Mouse (Mus musculus) heart, embryonic 11.5 days (tissue): ENCODE data around the gene Pde4a. TPM values are rescaled to one million over a fixed set of nuclear protein-coding genes. Genes with fewer than 3 reads are reported as not detected.
A peak's percentile ranks its signal among the peaks of the same experiment; 100 is the strongest.

ENCODE experiments used
- ATAC-seq: fragments of 200-750 bp; cut with Nextera tagmentation; replicated peaks from 2 replicates; pipeline ENCODE4 v1.8.0; 2017; ENCODE audit warnings: moderate library complexity; ENCODE audit not compliant: insufficient number of reproducible peaks, low FRiP score, low TSS enrichment
- H3K27ac ChIP-seq: fragments of 300-500 bp; sonication (generic); 2 replicates; pipeline ENCODE4 v1.5.1; 2014; ENCODE audit warnings: mild to moderate bottlenecking, low read depth, low read length
- H3K27me3 ChIP-seq: fragments of 300-500 bp; sonication (generic); 2 replicates; pipeline ENCODE4 v1.6.1; 2014; ENCODE audit warnings: mild to moderate bottlenecking, low read length, mixed read lengths; ENCODE audit not compliant: control insufficient read depth, insufficient read depth
- H3K36me3 ChIP-seq: fragments of 300-500 bp; sonication (generic); 2 replicates; pipeline ENCODE4 v1.6.1; 2014; ENCODE audit warnings: mild to moderate bottlenecking, low read length, moderate library complexity, mixed read lengths; ENCODE audit not compliant: control insufficient read depth, insufficient read depth
- H3K4me1 ChIP-seq: fragments of 300-500 bp; sonication (generic); 2 replicates; pipeline ENCODE4 v1.6.1; 2014; ENCODE audit warnings: low read length; ENCODE audit not compliant: control insufficient read depth, insufficient read depth
- H3K4me2 ChIP-seq: fragments of 300-500 bp; sonication (generic); 2 replicates; pipeline ENCODE4 v1.6.1; 2014; ENCODE audit warnings: mild to moderate bottlenecking, moderate library complexity
- H3K4me3 ChIP-seq: fragments of 300-500 bp; sonication (generic); 2 replicates; pipeline ENCODE4 v1.5.1; 2014; ENCODE audit warnings: low read depth, low read length
- H3K9ac ChIP-seq: fragments of 300-500 bp; sonication (generic); 2 replicates; pipeline ENCODE4 v1.6.1; 2014; ENCODE audit warnings: mild to moderate bottlenecking, low read depth, low read length, moderate library complexity
- H3K9me3 ChIP-seq: fragments of 300-500 bp; sonication (generic); replicated peaks from 2 replicates; pipeline ENCODE4 v1.6.1; 2016; ENCODE audit warnings: low read length; ENCODE audit not compliant: control insufficient read depth
- WGBS: fragments of 180-500 bp; shearing (Covaris S2); extraction: QIAGEN DNeasy Blood & Tissue Kit; methylation state at CpG from one replicate; pipeline ENCODE4 v1.1.7; 2014; ENCODE audit not compliant: insufficient replicate concordance; 5-methylcytosine and 5-hydroxymethylcytosine counted together
- polyA plus RNA-seq: library from polyadenylated mRNA; unstranded; fragments of >200 nt; fragmentation: Nextera tagmentation; extraction: Ambion mirVana; gene quantifications from 2 replicates; pipeline ENCODE4 v1.2.1, GENCODE M21; 2014

The Pde4a gene
- polyA plus RNA-seq, 1 experiment from 2014 or later, result 7.6 TPM

DNA sequence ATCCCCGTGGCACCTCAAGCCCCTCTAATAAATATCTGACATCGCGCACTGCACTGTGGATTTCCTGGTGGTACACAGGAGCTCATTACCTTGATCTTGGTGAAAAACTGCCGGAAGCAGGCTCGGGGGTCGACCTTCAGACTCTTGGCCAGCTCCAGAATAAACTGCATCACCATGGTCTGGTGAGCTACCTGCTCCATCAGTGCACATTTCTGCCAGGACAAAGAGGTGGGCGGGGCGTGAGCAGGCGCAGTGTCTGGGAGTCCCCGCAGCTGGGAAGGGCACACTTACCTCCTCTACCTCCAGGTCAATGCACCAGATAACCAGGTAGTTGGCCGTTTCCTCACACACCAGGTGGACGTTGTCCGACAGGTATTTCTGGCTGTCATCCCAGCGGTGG is 23.6 kb upstream of the Pde4a start:
- H3K27me3 ChIP-seq, result no peaks in the 10 kb centered on the region
- peaks cover 40% of the 10 kb centered on the region for H3K36me3 ChIP-seq
- peaks cover 12% of the 10 kb centered on the region for H3K4me1 ChIP-seq
- ATAC-seq, result no peak
- no peak overlapping the region for H3K4me3 ChIP-seq
- no peak overlapping the region for H3K4me2 ChIP-seq
- no peaks in the 10 kb centered on the region for H3K9me3 ChIP-seq
- no peak overlapping the region for H3K9ac ChIP-seq
- WGBS, result 92% methylated on average over 14 of the region's 14 CpGs
- no peak overlapping the region for H3K27ac ChIP-seq

DNA sequence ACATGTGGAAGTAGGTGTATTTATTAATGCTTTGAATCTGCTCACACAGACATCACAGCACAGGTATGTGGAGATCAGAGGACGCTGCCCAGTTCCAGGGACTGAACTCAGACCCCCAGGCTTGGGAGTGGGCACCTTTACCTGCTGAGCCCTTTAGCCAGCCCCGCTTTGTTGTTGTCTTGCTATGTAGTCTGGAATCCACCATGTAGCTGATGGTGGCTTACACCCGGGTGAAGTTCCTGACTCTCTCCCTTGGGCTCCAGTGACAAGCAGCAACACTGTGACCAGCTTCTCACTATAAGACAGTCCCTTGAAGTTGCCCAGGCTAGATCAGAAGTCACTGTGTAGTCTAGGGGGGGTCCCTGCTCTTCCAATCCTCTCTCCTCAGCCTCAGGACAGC is 21.2 kb upstream of the Pde4a start:
- H3K4me2 ChIP-seq, result no peak overlapping the region
- peaks cover 34% of the 10 kb centered on the region for H3K4me1 ChIP-seq
- 93% methylated on average over 3 of the region's 3 CpGs for WGBS
- H3K9me3 ChIP-seq, result no peaks in the 10 kb centered on the region
- no peak overlapping the region for H3K27ac ChIP-seq
- H3K9ac ChIP-seq, result no peak overlapping the region
- H3K27me3 ChIP-seq, result no peaks in the 10 kb centered on the region
- ATAC-seq, result no peak
- no peak overlapping the region for H3K4me3 ChIP-seq
- H3K36me3 ChIP-seq, result peaks cover 35% of the 10 kb centered on the region

DNA sequence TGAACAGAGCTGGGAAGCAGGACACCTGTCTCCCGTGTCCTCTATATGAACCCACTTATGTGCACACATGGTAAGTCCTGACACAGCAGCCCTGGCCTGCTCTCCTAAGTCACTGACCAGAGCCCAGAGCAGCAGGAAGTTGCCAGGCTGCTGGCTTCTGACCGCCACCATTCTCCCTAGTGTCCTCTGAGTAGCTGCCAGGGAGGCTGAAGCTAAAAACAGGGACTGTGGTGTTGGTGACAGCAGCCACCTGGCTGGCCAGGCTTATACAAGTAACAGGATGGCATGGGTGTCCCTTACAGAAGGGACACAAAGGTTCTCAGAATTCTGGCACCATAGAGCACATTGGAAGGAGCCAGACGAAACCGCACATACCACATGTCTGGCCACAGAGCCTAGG is 20.1 kb upstream of the Pde4a start:
- Histone ChIP-seq H3K4me1 (peaks cover 36% of the 10 kb centered on the region), H3K9ac (no peak overlapping the region), H3K36me3 (peaks cover 24% of the 10 kb centered on the region), H3K4me3 (no peak overlapping the region), H3K27ac (no peak overlapping the region), H3K4me2 (no peak overlapping the region), H3K27me3 (no peaks in the 10 kb centered on the region), H3K9me3 (no peaks in the 10 kb centered on the region)
- 91% methylated on average over 4 of the region's 4 CpGs for WGBS
- no peak for ATAC-seq

DNA sequence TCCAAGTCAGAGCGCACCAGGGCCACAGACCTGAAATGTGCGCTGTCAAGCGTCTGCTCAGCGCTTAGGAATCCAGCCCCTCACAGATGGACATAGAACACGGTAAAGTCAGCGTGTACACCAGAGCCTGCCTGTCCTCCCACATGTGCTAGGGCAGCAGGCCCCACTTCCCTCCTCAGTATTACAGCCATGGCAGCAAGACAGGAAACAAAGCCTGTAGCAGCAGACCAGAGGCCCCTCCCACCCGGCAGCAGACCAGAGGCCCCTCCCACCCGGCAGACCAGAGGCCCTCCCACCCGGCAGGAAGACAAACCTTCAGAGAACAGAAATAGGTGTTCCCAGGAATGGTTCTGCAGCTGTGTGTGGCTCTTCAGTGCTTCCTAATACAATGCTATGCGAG is 18.8 kb upstream of the Pde4a start:
- Histone ChIP-seq H3K36me3 (peaks cover 15% of the 10 kb centered on the region), H3K9me3 (no peaks in the 10 kb centered on the region), H3K27me3 (no peaks in the 10 kb centered on the region), H3K4me1 (peaks cover 36% of the 10 kb centered on the region), H3K4me2 (peak overlapping the region; percentile 58), H3K27ac (no peak overlapping the region), H3K9ac (peak overlapping the region; percentile 36), H3K4me3 (0 out of 2 replicates have a peak overlapping the region, but pooled peaks have one; percentile 1)
- ATAC-seq, result no peak
- 47% methylated on average over 10 of the region's 10 CpGs for WGBS

DNA sequence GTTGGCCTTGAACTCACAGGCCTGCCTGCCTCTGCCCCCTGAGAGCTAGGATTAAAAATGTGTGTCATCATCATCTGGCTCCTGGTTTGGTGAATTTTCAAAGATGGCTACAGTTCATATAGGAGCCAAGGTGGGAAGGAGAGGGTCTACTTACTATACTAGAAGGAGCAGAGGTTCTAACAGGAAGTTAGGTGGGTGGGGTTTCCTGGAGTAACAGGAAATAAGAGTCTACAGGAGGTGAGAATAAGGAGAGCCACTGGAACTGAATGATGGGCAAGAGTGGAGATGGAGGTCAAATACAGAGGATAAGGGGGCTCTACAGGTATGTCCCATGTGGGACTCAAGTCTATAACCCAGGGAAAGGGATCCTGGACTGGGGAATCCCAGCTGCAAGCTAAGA is 17.1 kb upstream of the Pde4a start:
- H3K4me3 ChIP-seq, result peak overlapping the region; percentile 73
- H3K27me3 ChIP-seq, result no peaks in the 10 kb centered on the region
- no peaks in the 10 kb centered on the region for H3K9me3 ChIP-seq
- H3K27ac ChIP-seq, result no peak overlapping the region
- H3K4me2 ChIP-seq, result peak overlapping the region; percentile 92
- no peak for ATAC-seq
- 0 out of 2 replicates have a peak, but pooled peaks cover 2% of the 10 kb centered on the region for H3K36me3 ChIP-seq
- H3K4me1 ChIP-seq, result peaks cover 36% of the 10 kb centered on the region
- H3K9ac ChIP-seq, result peak overlapping the region; percentile 82

DNA sequence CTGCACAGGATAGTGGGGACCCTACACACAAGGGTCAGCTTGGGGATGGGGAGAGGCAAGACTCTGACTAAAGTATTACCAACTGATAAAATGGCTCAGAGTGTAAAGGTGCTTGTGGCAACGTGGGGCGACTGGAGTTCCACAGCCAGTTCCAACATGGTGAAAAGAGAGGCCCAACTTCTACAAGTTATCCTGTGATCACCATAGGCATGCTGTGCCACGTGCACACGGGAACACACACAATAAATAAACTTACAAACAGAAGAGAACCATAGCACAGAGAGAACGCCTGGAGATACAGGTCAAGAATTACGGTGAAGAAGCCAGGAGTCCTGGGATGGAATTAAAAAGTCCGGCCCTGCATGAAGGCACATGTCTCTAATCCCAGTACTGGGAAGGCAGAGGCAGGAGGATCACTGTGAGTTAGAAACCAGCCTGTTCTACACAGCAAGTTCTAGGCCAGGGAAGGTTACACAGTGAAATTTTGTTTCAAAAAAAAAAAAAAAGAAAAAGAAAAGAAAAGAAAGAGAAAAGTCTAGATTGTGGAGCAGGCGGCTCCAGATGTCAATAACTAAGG is 16.3 kb upstream of the Pde4a start:
- WGBS, result 6% methylated on average over 8 of the region's 8 CpGs
- peak overlapping the region; percentile 62; the same call in 1 of the 2 replicates for H3K27ac ChIP-seq
- H3K4me1 ChIP-seq, result peaks cover 43% of the 10 kb centered on the region

DNA sequence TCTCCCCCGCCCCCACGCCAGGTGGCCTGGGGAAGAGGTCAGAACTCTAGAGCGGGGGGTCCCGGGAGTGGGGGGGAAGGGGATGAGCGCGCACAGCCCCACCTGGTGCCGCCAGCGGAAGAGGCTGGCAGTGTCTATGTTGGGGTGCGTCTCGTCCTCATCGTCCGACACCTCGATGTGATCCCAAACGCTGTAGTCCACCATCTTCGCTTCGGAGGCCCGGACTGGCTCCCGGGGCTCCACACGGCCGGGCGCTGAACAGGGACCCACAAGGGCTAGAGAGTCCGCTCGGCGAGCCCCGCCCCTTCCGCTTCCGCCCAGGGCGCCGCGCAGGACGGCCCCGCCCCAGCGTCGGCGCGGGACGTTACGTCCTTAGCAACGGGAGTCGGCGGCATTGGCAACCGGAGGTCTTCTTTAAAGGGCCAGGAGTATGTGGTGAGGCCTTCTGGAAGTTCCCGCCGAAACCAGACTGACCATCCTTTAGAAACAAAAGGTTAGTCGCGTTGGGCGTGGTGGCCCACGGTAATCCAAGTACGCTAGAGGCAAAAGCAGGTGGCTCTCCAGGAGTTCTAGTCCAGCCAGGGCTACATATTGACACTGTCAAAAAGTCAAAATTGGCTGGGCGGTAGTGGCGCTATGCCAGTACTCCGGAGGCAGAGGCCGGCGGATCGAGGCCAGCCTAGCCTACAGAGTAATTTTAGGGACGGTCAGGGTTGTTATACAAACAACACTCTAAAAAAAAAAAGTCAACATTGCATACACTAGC is 15.7 kb upstream of the Pde4a start, which contains the start of gene Cdc37:
Gene Cdc37 (minus strand): TSS at position 329 of the 766 bp plus-strand sequence.
- no peaks in the 10 kb centered on the region for H3K9me3 ChIP-seq
- H3K4me1 ChIP-seq, result peaks cover 44% of the 10 kb centered on the region

More for the DNA sequence above, 16.3 kb upstream of the Pde4a start:
- H3K9me3 ChIP-seq, result no peaks in the 10 kb centered on the region
- H3K4me2 ChIP-seq, result peak overlapping the region; percentile 92
- ATAC-seq, result no peak
- no peaks in the 10 kb centered on the region for H3K27me3 ChIP-seq
- peak overlapping the region; percentile 82 for H3K9ac ChIP-seq
- 0 out of 2 replicates have a peak, but pooled peaks cover 2% of the 10 kb centered on the region for H3K36me3 ChIP-seq
- peak overlapping the region; percentile 73 for H3K4me3 ChIP-seq

DNA sequence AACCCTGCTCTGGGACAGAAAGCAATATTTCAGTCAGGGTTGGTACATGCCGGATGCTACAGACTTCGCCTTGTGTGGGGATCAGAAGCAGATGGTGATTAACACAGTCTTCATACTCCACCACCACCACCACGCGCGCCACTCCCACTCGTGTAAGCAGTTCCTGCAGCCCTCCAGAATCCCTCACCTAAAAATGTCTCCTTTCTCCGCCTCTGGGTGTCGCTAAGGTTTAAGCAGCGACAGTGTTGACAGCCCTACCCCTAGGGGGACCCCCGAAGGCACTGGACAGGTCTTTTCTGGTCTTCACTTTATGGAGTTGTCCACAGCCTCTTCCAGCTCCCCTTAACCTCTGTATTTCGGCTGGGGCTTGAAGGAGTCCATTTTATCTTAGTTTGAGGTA is 12.8 kb upstream of the Pde4a start:
- peak overlapping the region; percentile 51 for H3K27ac ChIP-seq
- H3K9ac ChIP-seq, result peak overlapping the region; percentile 56; the same call in 1 of the 2 replicates
- no peaks in the 10 kb centered on the region for H3K27me3 ChIP-seq
- peak overlapping the region; percentile 42 for H3K4me3 ChIP-seq
- no peaks in the 10 kb centered on the region for H3K36me3 ChIP-seq
- 2% methylated on average over 11 of the region's 11 CpGs for WGBS
- no peaks in the 10 kb centered on the region for H3K9me3 ChIP-seq
- 0 out of 2 replicates have a peak, but pooled peaks have one; percentile 17 for ATAC-seq
- H3K4me2 ChIP-seq, result peak overlapping the region; percentile 68
- peaks cover 24% of the 10 kb centered on the region for H3K4me1 ChIP-seq

More for the DNA sequence above, 15.7 kb upstream of the Pde4a start, which contains the start of gene Cdc37:
- WGBS, result 4% methylated on average over 56 of the region's 56 CpGs
- Histone ChIP-seq H3K36me3 (no peaks in the 10 kb centered on the region), H3K27ac (peak within 1 kb of the TSS; percentile 62), H3K4me2 (peak within 1 kb of the TSS; percentile 92), H3K27me3 (no peaks in the 10 kb centered on the region), H3K9ac (peak within 1 kb of the TSS; percentile 82), H3K4me3 (peak within 1 kb of the TSS; percentile 73)
- peak; percentile 91 for ATAC-seq
